Mouse (Mus musculus) brain, embryonic 14.5 days (tissue): ENCODE measurements around the gene E030025P04Rik.
A peak's percentile ranks its signal among the peaks of the same experiment; 100 is the strongest.

Experiments
- CTCF ChIP-seq: fragments of 200-500 bp; IDR thresholded peaks from 2 replicates; pipeline ENCODE4 v1.5.1; 2012; ENCODE audit warnings: inconsistent platforms, mild to moderate bottlenecking, moderate library complexity, borderline replicate concordance; ENCODE audit not compliant: insufficient read depth, insufficient read length; ENCODE audit errors: extremely low read depth
- POLR2A ChIP-seq: fragments of 200-500 bp; IDR thresholded peaks from 2 replicates; pipeline ENCODE4 v1.6.1; 2012; ENCODE audit warnings: mild to moderate bottlenecking, inconsistent platforms, borderline replicate concordance; ENCODE audit not compliant: poor library complexity, insufficient read depth, insufficient read length, severe bottlenecking; ENCODE audit errors: extremely low read depth

- TF ChIP-seq CTCF (peak; percentile 20; the same call in 1 of the 2 replicates), POLR2A (no peak)
Measured at GRCm38 (mm10) chr11:109172224-109172623, 28.1 kb upstream of the E030025P04Rik start.
